Mouse (Mus musculus) ovary, adult 18-20 months (tissue): ENCODE measurements around the gene Cadm3.

Experiments
- DNase-seq: peaks from one replicate; pipeline ENCODE4 v3.0.0; 2022; ENCODE audit warnings: low spot score, mixed read lengths

Gene Cadm3

DNA sequence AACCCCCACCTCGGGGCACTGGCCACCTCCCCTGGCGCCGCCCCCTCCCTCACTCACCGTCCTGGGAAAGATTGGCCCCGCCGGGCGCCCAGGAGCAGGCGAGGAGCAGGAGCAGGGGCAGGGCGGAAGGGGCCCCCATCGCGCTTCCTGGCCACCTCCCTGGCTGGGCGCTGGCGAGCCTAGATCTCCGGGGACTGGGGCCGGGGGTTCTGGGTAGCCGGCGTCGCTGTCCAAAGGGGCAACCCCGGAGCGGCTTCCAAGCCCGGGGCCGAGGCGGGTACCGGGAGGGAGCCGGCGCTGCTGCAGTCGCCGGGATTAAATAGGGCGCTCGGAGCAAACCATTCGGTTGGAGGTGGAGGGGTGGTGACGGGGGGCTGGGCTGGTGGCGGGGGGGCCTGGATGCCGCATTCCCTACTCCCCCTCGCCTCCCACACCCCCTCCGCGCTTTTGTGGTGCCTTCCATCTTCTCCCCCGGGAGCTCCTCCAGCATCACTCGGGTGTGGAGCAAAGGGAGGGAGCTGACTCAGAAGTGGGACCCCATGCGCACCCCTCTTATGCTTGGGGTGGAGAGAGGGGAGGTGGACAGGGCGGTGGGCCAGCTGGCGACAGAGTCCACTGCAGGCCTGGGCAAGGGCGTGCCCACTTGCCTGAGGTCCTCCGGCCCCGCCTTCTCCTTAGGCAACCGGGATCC is at the start of gene Cadm3:
Gene Cadm3, minus strand, starts transcription at position 340 of the 691 bp plus-strand sequence.
- no peak for DNase-seq

- DNase-seq = no peak
Measured at GRCm38 (mm10) chr1:173414631-173415030, 47.1 kb upstream of the Cadm3 start.

DNA sequence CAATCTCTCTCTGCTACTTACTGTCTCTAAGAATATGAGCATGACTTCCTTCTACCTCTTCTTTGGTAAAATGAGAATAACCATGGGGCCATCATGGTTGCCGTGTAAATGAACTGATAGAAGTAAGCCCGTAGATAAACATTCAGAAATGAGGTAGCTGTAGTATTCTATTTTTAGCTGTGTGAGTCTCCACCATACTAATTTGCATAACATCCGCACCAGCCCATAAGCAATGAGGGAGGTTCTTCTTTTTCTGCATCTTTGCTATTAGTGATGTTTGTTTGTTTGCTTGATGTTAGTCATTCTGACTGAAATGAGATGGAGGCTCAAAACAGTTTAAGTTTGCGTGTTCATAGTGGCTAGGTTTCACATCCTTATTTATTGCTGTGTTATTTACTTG is 44.4 kb upstream of the Cadm3 start:
- DNase-seq = no peak

- no peak for DNase-seq
Measured at GRCm38 (mm10) chr1:173409066-173409465, 41.6 kb upstream of the Cadm3 start.

GRCm38 (mm10) chr1:173404696-173405309 is 37.3 kb upstream of the Cadm3 start:
- no peak for DNase-seq

DNA sequence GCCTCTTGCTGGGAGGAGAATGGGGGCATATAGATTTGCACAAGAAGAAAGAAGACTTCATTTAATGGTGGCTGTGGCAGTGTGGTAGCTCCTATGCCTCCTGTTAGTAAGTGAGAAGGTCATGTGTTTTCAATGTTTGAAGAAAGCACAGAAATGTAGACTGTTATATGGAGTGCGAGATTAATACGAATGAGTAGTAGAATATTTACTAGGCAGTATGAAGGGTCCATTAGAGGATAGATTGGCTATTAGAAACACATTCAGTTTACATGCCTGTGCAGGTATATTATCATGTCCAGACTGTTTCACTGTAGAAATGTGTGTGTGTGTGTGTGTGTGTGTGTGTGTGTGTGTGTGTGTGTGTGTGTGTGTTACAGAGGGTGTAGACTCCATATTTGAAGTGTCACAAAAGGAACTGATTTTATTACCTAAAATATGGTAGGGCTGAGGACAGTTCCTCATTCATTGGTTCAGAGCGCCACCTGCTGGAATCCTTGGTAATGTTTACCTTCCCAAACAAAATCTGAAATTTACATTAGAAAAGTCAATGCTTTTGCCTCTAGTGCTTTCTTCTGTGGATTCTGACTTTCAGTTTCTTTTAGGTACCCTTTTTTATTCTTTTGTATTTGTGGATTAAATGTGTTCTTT is 31.0 kb upstream of the Cadm3 start:
- DNase-seq = no peak

- no peak for DNase-seq
Measured at GRCm38 (mm10) chr1:173391754-173392153, 24.3 kb upstream of the Cadm3 start.

DNA sequence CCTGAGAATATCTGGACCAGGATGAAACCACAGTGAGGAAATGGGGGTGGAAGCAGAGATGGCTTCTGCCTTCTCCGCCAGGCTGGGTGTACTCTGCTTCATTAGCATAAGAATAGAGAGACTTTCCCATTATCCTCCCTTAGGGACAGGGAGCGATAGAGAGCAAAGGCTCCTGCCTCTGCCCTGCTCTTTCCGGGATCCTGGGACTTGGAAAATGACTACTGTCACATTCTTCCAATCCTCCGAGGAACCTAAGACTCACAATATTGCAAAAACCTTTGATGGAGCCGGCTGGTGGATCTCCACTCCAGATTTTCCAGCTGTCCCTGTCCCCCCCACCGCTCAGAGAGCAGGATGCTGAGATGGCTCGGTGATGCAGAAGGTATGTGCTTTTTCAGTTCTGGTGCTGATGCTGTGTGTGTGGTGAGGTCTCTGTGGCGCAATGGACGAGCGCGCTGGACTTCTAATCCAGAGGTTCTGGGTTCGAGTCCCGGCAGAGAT is 22.5 kb upstream of the Cadm3 start:
- no peak for DNase-seq

DNA sequence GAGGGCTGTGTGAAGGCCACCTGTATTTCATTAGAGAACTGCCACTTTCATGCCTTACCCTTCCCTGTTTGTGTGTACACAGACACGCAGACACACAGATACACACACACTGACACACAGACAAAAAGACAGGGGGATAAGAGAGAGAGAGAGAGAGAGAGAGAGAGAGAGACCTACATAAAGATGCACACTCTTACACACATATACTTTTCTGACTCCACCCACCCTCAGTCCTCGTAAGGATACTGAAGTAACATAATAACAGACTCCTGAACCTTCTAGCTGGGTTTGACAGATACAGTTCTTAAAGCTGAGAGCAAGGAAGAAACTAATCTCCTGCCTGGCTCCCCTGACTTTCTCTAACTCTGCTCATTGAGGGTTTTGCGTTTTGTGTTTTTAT is 21.9 kb upstream of the Cadm3 start:
- DNase-seq = no peak

- no peak for DNase-seq
Measured at GRCm38 (mm10) chr1:173381436-173381835, 13.9 kb upstream of the Cadm3 start.

GRCm38 (mm10) chr1:173377380-173378112 is 10.1 kb upstream of the Cadm3 start:
- no peak for DNase-seq

DNA sequence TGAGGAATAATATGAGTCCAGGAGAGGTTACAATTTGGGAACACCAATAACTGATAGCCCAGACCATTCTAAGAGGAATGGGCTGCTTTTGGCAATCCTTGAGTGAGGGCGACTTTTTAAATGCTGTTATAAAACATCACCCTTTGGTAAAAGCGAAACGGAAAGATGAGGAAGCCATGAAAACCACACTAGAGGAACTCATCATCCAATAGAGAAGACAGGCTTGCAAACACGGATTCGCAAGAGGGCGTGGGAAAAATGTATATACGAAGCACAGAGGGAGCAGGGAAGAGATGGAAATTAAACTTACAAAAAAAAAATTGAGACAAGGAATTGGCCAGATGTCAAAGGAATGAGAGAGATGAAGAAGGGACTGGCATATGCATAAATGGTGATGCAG is 6.5 kb upstream of the Cadm3 start:
- DNase-seq = no peak

DNA sequence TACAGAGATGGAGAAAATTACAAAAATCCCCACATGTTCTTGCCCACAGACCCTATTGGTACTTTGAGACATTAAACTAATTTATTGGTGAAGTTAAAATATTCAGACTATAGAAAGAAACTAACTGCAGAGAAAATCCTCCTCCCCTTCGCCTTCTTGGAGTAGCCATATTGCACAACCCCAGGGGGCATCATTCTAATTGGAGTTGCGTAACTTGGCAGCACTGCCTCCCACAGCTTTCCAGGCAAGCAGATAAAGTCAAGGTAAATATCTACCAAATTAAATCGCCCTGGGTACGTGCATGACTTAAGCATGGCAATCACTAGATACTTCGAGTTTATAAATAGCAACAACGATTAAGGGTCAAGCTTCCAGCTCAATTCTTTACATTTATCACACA is 4.1 kb upstream of the Cadm3 start:
- no peak for DNase-seq

- DNase-seq = no peak
Measured at GRCm38 (mm10) chr1:173370456-173370855, 3.0 kb upstream of the Cadm3 start.

DNA sequence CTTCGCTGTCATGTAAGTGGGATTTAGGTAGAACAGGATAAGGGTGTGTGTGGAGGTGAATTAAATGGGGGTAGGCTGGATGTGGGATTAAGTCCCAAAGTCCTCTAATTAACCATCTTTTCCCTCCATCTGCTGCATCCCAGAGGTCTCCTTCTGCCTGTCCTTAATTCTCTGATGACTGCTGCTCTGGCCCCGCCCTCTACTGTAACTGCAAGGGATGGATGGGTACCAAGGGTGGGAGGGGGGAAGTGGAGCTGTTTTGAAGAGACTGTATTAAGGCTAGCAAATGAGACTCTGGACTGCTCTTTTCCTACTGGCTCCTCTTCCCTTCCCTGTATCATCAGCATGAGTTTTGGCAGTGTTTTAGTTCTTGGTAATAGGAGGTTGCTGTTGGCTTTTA is 2.1 kb upstream of the Cadm3 start:
- DNase-seq = no peak

- DNase-seq = no peak
Measured at GRCm38 (mm10) chr1:173366701-173367355, 667 bp downstream of the Cadm3 start.

- DNase-seq = no peak
Measured at GRCm38 (mm10) chr1:173365970-173366409, 1.5 kb downstream of the Cadm3 start.

GRCm38 (mm10) chr1:173364125-173364800 is 3.2 kb downstream of the Cadm3 start:
- peak; percentile 55 for DNase-seq

- no peak for DNase-seq
Measured at GRCm38 (mm10) chr1:173363436-173363835, 4.1 kb downstream of the Cadm3 start.

DNA sequence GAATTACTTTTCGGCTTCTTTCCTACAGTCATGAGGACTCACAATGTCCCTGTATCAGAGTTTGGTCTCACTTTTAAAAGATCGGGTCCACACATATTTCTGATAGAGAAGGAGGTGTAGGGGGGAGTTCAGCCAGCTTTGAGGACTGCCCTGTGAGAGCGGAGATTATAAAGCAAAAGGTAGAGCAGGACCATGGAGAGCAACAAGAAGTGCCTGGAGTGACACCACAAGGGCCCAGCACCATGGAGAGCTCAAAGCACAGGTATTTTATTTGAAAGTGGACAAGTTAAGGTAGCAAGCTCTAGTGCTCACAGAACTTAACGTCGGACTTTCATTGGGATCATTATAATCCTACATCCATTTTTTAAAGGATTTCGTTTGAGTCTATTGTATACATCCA is 5.8 kb downstream of the Cadm3 start:
- DNase-seq = no peak

DNA sequence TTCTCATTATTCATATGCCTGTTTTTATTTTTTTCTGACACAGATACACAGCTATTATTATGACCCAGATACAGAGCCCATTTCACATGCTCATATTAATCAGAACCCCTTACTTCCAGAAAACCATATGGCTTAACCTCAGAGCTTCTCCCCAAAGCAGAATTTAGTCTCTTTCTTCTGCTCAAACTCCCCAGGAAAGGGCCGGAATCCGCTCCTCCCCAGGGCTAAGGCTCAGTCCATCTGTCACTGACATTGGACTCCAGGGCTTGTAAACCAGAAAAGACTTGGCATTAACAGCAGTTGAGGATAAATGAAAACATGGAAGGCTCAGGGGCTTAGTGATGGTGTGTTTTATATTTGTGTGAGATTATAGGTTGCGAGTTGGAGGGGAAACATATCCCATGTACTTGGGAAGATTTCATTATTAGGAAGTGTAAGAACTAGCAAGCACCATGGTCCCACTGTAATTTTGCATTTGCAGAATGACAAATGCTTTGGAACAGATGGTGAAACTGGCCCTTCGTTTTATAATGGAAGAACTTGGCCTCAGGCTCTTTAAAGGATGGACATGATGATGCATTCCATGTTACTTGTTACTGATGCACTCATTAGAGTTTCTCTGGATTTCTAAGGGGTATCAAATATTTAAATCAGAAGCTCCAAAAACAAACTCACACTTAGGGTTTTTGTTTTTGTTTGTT is 7.8 kb downstream of the Cadm3 start:
- no peak for DNase-seq
